Mouse (Mus musculus) adrenal gland, postnatal 25 days (tissue): ENCODE measurements at regions not wholly inside any gene's neighbourhood (a gene's known extent, or its start where the extent isn't known, plus 50 kb on each side); places are given as distances from the start of the nearest gene placed in this dataset.

Experiments
- DNase-seq: peaks from one replicate; pipeline ENCODE4 v3.0.0; 2021; ENCODE audit warnings: mixed read lengths

DNA sequence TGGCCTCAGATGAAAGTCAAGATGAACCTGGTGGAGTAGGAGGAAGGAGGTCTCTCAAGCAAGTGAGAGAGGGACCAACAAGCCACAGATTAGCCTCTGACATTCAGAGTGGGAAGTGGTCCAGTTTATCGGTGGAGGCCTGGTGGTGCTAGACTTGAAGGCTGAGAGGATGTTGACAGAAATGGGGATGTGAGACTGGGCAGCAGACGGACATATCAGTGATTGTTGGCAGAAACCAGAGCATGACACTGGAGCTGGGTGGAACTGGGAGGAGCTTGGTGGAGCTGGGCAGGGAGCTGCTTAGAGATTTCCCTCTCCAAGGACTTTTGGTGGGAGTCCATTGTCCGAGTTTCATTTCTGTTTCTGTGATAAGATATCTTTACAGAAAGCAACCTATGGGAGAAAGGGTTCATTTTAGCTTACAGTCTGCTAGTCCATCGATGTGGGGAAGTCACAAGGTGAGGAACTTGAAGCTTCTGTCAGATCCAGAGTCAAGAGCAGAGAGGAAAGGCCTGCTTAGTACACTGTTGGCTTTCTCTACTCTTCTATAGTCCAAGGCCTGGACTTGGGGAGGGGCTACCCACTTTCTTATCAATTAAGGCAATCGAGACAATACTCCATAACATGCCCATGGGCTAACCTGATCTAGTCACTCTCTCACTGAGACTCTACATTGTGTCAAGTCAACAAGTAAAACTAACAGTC, 233.2 kb upstream of the Id2 start:
- no peak for DNase-seq

DNA sequence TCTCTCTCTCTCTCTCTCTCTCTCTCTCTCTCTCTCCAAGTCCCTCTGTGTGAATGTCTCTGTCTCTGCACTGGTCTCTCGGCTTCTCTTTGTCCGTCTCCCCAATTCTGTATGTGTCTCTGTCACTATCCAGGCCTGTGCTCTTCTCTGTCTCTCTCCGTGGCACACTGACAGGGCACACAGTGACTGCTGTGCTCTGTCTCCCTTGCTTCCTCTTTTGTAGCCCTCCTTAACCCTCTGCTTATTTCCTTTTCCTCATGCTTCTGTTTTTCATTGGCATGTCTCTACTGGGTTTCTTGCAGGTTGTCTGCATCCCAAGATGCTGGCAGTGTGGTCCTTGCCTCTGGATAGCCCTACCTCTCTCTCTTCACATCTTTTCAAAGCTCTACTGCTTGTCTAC, 229.0 kb upstream of the Id2 start:
- no peak for DNase-seq

DNA sequence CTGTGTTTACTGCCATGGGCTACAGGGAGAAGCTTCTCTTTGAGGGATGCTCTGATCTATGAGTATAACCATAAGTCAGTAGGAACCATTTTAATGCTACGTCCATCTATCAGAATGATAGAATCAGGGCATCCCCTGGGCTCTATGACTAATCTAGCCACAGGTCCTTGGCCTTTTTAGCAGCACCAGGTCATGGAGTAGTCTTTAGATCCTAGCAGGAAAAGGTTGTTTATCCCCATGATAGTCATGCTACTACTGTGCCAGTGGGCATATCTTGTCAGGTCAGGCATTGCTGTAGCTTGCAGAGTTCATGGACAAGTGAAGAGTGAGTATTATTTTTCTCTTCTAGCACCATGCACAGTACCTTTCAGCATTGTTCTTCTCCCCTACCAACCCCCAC, 226.2 kb upstream of the Id2 start:
- DNase-seq: no peak

DNA sequence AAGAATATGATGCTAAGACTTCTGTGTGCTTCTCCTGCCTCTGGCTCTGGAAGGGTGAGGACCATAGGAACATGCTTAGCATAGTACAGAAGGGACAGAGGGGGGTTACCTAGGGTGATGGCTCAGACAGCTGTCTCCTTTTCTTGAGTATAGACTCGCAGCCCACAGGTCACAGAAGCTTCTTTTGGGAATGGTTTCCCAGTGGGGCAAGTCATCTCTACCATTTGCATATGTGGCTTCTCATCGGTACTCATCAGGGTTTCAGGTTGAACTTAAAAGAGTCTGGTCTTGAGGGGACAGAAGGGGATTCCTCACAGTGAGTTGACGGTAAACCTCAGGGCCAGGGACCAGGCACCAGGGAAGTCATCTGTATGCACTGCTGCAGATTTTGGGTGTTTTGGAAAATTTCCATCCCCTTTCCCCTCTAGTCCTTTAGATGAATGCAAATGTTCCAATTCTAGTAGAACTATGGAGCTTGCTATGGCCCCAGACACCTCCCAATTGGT, 223.4 kb upstream of the Id2 start:
- no peak for DNase-seq

DNA sequence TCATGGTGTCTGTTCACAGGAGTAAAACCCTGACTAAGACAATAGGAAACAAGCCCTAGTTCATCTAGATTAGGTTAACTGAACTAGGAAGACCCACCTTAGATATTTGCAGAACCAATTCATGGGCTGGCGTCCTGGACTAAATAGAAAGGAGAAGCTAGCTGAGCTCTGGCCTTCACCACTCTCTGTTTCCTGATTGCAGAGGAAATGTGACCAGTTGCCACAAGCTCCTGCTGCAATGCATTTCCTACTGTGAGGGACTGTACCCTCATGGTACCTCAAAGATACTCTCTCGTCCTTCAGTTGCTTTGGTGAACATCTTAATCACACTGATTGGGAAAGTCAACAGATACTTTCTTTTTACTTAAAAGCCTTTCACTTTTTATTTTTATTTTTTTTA, 222.9 kb upstream of the Id2 start:
- DNase-seq: no peak

DNA sequence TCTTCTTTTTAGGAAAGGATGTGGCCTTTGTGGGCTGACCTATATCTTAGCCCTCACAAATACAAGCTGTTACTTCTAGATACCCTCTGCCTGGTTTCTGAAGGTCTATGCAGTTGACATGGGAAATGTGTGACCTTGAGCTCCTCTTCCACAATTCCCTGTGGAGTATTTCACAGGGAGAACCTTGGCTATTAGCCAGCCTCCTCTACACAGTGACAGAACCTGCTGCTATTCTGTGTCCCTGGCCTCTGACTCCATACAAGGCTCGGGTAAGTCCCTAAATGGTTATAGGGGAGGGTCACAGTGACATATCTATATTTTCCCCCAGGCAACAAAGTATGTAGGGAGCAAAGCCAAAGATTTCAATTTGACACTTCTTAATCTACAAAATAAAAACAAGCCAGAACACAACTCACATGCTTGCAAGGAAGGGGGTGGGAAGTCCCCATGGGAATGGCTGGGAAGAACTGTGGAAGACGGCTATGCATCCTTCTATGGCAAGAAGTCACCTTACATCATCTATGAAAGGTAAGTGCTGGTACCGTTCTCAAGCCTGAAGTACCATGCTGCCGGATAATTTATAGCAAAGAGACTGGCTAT, 221.2 kb upstream of the Id2 start:
- no peak for DNase-seq

DNA sequence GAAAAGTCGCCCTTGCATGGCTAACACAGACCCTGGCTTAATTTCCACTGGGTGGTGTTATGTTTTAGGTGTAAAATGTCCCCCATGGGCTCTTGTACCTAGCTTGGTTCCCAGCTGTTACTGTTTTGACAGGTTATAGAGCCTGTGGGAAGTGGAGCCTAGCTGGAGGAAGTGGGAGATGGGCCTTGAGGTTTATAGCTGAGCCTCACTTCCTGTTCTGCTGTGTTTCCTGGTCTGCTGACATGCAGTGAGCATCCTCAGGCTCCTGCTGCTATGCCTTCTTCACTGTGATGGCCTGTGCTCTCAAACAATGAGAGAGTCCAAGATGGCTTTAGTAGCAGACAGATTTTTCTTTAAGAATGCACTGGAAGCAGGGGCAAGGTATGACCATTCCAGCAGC, 219.0 kb upstream of the Id2 start:
- no peak for DNase-seq

DNA sequence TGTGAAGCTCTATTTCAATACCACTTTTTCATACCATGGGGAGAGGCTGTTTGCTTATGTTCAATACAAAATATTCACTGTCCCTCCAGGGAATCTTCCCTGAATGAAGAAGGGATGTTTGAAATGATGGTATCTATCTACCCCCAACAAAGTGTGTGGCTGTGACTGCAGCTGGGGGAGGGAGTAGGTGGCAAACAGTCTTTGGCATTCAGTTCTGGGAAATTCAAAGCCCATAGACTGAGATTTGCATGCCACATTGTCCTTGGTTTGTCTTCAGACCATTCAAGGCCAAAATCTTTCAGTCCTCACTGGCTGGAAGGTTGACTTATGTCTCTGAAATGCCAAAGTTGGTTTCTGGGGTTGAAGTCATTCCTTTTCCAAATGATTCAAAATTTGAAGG, 216.3 kb upstream of the Id2 start:
- no peak for DNase-seq

DNA sequence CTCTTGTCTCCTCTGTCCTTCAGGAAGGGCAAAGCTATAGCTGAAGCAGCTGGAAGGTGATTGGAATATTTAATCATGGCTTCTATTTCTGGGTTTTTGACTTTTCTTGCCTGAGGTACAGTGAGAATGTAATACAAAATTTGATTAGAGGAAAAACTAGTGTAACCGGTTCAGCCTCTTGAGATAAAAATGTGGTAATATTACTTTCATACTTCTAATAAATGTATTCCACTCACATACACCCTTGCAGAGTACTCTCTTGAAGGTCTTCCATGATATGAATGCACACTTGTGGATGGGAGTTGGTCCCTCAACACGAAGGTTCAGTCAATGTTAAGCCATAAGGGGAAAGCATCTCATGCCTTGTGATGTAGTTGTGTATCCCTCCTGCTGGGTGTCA, 215.4 kb upstream of the Id2 start:
- no peak for DNase-seq

DNA sequence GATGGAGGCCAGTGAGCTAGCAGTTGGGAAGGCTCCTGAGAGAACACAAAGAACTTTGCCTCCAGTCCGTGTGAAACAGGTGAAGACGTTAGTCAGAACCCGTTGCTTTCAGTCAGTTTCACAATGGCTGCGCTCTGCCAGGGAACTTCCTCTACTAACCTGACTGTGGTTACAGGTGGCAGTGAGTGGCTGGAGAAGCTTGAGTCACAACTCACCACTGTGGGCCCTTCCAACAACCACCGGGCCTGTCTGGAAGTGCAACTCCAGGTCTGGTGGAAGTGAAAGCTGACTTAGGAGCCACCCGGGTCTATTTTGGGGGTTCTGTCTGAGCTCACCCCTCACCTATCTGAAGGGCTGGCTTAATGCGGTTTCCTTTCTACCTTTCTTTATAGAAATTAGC, 214.8 kb upstream of the Id2 start:
- no peak for DNase-seq

DNA sequence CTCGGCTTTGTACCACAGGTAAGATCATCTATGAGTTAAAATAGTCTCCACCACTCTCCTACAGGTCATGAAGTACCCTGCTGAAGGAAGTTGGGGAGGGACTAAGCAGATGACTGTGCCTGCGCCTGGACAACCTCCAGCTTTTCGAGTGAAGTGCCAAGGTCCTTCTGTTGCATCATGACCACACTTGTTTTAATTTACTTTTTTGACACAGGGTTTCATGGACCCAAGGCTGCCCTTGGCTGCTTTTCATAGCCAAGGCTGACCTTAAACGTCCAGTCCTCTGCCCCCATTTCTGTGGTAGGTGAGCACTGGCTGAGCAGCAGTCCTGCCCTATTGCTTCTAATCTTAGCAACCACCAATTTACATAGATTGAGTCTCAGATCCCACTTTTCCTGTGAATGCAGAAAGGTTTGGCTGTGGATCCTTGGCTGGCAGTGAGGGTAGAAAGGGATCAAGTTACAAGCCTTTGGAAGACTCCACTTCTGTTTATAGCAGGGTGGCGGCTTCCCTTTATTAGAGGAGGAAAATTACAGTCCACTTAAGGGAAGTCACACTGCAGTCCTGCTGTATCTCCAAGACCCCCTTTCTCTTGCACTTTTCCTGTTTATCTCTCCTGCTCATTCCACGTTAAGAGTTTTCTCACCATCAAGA, 213.5 kb upstream of the Id2 start:
- DNase-seq: peak; percentile 76

DNA sequence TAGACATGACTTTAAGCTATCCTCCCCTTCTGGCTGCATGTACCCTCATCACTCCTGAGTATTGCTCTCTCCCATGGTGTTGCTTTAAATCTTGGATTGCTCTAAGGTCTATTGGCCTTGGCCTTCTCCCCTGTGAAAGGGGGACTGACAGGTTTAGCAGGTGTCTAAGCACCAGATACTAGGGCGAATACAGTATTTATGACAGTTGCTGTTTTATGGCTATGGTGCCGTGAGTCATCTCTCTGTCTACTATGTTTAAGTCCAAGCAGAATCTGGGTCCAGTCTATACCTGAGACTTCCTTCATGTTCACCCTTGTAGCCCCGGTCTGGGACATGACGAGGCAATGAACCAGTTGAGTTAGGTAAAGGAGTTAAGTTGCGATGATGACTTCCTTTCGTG, 212.3 kb upstream of the Id2 start:
- DNase-seq: no peak

DNA sequence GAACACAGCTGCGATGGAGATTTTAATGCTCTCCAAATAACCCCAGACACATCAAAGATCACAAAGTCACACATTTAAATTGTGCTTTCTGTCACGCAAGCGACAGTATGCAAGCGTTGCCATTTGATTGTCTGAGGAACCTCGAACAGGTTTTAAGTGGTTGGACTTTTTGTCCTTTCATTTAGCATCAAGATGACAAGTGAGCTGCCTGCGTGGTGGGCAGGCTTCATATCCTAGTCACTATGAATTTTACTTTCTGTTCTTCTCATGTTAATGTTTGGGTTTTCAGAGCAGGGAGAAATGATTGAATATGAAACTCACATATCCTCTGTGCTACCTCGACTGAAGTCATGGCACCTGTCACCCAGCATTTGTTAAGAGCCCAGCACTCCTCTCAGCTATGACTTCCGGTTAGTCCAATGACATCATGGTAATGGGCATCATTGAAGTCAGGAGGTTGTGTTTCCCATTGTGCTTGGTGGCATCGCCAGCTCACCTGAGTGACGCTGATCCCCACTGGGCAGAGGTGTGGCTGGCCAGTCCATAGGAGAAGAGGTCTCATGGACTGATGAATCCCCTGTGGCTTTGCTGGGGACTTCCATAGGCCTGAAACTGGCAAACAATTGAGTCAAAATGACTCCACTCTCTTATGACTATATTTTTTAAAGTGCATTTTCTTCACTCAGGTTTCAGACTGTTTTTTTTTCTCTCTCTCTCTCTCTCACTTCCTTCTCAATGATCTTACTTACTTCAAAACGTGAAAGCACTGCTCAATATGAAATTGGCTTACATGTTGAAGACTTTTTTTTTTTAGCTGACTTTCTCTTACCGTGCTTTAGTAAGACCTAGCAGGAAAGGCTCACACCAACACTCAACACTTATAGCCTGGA, 209.1 kb upstream of the Id2 start:
- DNase-seq: no peak

DNA sequence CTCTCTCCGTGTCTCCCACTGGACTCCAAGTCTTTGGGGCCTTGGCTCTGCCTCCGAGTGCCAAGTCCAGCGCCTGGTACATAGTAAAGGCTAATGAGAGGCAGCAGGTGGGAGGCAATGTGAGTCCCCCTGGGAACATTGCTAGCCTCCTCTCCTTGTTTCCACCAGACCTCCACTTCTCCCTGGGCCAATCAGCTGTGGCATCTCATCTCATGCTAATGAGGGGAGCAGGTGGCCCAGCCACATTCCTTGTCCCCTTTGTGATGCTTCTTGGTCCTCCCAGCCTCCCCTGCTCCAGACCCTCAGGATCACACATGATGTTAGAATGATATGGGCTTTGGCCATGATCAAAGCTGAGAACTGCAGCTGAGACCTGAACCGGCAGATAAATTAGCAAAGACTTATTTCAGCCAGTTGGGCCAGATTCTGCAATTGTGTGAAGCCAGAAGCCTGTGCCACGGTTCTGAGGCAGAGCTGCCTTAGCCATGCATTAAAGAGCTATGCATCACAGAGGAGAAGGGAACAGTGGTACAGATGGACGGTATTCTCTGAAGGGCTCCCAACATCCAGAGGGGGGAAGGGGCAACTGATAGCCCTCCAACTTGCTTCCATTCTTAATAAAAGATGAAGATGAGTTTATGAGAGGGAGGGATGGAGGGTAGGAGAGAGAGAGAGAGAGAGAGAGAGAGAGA, 208.0 kb upstream of the Id2 start:
- DNase-seq: no peak

DNA sequence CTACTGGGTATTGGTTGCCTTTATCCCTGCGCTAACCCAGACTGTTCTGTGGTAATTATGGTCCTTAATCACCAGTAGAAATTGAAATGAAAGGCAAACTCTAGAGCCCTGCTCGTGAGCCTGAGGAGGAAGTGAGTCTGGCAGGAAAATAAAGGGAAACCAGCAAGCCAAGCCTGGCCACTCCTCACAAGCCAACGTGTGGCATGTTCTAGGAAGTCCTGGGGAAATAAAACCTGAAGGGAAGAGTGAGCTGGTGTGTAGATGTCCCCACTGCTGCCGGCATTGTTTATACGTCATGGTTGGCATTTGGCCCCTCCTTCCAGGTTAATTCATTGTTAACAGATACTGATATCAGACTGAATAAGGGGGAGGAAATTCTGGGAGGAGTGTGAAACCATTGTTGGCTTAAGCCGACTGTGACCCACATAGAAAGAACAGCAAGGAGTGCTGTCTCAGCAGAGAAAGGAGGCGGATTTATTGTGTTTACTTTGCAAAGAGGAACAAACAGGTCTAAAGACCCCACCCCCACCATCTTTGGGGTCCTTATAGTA, 206.6 kb upstream of the Id2 start:
- no peak for DNase-seq

DNA sequence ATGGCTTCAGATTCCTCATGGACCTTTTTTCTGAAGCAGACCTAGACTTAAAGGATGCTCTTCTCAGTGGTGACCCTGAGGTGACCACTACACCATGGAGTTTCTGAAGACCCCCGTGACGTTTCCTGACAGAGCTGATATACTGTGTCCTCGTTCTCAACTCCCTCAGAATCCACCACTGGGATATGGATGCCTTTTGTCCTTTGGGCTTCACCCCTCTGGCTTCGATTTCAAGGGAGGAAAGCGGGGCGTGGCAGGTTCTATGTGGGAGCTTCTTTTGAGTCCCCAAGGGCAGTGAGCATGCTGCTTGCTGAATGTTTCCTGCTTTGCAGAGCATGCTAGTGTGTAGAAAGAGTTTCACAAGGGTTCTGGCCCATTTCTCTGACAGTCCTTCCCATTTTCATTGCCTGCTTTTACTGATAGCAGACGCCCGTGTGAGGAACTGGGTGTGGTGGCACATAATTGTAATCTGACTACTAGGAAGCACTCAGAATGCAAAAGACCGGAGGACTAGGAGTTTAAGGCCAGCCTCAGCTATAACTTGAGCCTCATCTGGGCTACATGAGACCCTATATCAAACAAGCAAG, 204.0 kb upstream of the Id2 start:
- no peak for DNase-seq

DNA sequence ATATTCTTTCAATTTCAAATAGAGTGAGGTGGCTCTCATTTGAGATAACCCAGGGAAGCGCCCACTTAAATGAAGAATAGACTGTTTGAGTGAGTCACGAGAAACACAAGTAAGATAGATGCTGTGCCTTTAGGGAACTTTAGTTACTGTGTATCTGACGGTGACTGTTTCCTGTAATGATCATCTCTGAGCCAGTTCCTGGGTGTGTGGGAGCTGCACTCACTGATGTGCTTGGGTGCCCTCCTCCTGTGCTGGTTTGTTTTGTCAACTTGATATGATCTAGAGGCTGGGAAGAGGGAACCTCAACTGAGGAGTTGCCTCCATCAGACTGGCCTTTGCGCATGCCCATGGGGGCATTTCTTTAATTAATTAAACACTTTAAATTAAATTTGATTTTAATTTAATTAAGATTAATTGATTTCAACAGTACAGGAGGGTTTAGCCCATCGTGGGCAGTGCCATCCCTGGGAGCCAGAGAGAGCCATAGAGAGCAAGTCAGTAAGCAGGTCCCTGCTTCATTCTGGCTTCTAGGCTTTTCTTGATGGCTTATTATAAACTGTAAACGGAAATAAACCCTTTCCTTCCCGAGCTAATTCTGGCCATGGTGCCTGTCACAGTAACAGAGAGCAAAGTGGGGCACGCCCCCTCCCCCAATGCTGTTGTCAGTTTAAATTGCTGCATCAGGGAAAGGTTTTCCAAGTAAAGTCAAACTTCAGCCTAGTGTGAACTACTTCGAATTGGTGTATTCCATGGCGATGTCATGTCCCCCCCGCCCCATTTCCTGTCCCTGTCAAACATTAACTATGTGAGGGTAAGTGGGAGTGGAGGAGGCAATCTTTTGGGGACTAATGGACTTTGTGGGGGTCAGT, 202.9 kb upstream of the Id2 start:
- DNase-seq: no peak

DNA sequence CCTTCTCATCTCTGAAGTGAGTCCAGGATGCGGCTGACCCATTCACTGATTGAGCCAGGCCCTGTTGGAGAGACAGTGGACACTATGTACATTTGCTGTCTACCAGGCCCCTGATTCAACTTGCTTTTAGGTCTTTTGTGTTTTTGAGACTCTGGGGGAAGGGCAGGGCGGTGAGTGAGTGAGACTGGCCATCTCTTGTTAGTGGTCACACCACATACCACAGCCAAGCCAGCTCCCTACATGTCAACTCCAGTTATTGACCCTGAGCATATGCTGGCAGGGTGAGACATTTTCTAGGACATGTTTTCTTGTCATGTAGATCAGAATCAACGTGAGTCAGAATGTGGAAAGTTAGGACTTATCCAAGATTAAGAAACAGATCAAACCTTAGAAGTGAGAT, 201.8 kb upstream of the Id2 start:
- DNase-seq: no peak

DNA sequence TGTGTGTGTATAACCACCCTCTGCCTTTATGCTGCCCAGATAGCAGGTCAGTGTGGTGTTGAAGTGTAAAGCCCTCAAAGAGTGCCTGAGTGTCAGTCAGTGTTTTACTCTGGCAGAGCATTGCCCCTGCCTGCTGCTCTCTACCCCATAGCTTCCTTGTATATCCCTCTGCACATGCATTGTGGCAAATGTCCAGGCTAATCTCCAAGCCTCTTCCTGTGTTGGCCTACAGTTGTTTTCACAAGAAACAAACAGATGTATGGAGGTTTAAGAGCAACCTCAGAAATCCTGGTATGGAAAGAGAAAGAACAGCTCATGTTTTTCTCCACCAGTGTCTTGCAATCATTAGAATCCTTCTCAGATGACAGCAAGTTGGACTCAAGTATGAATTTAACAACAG, 201.0 kb upstream of the Id2 start:
- DNase-seq: no peak

DNA sequence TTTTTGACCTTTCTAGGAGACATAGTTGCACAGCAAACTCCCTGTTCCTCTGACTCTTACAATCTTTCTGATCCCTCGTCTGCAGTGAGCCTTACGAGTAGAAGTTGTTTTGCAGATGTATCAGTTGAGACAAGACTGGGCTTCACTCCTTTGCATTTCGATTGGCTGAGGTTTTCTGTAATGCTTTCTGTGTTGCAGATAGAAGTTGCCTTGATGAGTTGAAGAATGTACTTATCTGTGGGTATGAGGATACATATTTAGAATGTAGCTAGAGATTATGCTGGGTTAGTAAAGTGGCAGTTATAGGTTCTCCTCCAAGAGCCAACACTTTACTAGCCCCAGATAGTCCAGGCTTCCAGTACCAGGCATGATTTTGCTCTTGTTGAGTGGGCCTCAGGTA, 199.7 kb upstream of the Id2 start:
- no peak for DNase-seq
